Mouse (Mus musculus) liver, adult (tissue): ENCODE results near the gene Pde4b.

ENCODE experiments used
- GATA4 ChIP-seq: IDR thresholded peaks from 2 replicates; pipeline ENCODE4 v1.6.1; 2014; ENCODE audit warnings: mild to moderate bottlenecking, low read length; ENCODE audit not compliant: insufficient replicate concordance

The Pde4b gene

DNA sequence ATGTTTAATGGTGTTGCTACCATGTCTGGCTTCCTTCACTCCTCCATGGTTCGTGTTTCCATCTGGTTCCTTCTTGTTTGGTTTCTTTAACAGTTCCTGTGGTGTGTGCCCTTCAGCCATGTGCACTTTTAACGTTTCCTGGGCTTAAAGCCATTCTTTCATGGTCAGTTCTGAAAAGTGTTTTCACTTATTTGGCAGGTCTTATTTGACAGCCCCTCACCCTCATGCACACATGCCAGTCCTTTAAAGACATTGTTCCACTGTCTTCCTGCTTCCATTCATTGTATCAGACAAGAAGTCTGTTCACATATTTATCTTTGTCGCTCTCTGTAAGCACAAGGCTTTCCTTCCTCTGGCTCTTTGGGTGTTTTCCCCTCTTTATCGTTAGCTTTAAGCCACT lies 530.4 kb downstream of the Pde4b start:
- TF ChIP-seq GATA4, result no peak

DNA sequence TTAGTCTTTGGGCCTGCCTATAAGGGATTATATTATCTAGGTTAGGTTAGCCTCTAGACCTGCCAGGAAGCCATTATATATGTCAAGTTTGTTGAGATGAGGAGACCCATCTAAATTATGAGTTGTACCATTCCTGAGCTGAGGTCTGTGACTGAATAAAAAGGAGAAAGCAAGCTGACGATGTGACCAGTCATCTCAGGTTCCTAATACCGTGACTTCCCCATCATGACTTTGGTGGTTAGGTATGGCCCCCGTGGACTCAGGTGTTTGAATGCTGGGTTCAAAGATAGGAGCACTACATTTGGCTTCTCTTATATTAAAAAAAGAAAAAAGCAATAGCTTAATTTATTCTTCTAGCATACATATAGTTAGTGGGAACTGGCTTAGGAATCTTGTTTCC lies 531.3 kb downstream of the Pde4b start:
- no peak for TF ChIP-seq GATA4

DNA sequence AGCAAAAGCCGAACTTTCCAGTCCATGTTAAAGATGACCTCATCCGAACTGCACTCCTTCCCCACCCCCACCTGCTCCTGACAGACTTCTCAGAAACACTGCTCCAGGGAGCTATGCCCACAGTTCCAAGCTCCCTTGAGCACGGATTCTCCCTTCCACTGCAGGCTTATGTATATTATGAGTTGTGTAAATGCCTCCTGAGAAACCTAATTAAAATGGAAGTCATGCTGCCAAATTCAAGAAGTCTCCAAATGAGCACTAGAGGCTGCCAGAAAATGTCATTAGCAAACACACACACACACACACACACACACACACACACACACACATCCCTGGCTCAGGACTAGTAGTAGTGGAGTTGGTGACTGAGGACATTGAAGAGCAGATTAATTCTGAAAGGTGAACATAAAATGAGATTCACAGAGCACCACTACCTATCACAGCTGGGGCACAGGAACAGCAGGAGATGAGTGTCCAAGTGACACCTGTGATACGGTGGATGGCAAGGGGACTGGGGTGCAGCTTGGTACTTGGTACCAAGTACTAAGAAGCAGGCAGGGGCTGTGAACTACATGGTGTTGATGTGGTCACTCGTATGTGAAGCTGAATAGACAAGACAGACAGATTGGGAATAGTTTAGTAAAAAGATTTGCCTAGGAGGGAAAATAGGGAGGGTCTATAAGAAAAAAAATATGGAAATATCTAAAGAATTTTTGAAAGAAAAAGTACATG lies 533.0 kb downstream of the Pde4b start:
- TF ChIP-seq GATA4, result no peak

GRCm38 (mm10) chr4:102621120-102621519 lies 533.8 kb downstream of the Pde4b start:
- no peak for TF ChIP-seq GATA4

DNA sequence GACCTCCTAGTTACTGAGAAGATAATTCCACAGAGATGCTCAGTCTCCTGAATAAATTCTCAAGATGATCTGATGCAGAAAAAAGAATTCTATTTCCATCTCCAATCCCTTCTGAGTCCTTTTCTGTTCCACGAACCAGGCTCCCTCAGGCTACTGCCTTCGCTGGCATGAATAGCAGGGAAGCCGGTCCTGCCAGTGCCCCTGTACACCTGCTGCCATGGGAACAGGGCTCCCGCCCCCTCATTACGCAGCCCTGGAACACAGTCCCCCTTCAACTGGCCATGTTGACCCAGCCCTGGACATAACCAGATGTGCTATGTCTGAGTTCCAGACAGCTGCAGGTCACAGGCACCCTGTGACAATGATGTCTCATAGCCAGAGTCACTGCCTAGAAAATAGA lies 535.6 kb downstream of the Pde4b start:
- no peak for TF ChIP-seq GATA4

GRCm38 (mm10) chr4:102623789-102624611 lies 536.7 kb downstream of the Pde4b start:
- TF ChIP-seq GATA4, result no peak

DNA sequence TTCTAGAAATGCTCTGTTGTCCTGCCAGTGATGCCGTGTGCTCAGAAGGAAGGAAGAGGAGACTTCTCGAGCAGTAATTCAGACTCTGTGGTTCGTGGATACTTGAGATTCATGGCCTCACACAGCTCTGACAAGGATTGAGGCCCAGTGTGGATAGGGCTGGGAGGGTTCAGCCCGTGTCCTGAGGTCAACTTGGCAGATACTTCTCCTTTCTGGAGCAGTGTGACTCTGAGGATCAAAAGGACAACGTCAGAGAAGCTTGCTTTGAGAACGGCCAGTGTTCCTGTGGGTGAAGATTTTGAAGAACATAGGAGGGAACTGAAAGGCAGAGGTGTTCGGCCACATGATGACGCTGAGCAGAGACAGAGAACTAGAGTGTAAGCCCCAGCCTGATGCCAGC lies 537.6 kb downstream of the Pde4b start:
- no peak for TF ChIP-seq GATA4

DNA sequence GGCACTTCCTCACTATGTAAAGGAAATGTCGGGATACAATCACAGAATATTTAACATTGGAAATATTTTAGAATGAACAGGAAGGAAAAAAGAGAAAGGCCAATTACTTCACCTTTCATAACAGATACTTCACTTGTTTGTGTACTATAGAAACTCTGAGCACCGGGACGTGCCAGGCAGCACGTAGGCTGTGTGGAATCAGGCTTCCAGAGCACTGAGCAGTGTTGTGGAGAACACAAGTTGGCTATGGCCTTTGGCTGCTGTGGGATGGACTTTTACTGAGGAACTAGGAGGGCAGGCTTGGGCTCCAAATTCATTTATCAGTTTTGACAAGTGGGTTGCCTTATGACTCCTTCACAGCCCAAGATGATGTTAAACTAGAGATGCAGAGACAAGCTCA lies 540.5 kb downstream of the Pde4b start:
- TF ChIP-seq GATA4, result no peak

DNA sequence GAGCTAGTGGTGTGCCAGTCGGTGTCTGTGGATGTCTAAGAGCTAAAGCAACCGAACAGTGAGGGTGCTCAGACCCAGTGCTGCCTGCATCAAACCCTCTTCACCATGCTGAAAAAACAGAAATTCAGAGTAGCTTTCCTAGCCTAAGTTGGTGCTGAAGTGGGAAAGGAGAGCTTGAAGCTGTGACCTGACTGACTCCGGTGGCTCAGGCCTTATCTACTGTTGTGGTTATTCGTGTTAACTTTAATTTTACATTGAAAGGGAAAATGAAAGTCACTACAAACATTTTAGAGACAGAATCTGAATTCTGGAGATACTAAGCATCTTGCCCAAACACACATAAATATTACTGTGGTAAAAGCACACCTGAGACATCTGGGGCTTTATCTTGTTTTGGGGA lies 542.3 kb downstream of the Pde4b start:
- no peak for TF ChIP-seq GATA4

GRCm38 (mm10) chr4:102630261-102630660 lies 542.9 kb downstream of the Pde4b start:
- TF ChIP-seq GATA4, result no peak

GRCm38 (mm10) chr4:102631624-102632023 lies 544.3 kb downstream of the Pde4b start:
- no peak for TF ChIP-seq GATA4

- TF ChIP-seq GATA4, result no peak
These were observed 545.9 kb downstream of the Pde4b start for GRCm38 (mm10) chr4:102633241-102633640.

DNA sequence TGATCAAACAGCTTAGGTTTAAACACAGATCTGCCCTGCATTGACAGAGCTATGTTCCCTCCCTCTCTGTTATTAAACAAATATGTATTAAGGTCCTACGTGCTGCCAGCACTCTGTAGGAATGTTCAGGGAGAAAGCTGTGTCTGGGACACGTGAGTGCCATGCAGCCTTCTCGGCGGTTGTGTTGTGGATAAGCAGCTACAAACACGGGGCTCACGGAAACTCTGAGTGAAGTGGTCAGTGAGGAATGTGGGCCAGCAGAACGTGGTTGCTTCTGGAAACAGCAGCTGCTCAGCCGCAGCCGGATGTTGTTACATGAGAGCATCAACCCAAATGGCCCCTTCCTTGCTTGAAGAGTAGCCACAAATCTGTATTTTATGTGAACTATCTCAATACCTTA lies 547.9 kb downstream of the Pde4b start:
- TF ChIP-seq GATA4, result no peak

DNA sequence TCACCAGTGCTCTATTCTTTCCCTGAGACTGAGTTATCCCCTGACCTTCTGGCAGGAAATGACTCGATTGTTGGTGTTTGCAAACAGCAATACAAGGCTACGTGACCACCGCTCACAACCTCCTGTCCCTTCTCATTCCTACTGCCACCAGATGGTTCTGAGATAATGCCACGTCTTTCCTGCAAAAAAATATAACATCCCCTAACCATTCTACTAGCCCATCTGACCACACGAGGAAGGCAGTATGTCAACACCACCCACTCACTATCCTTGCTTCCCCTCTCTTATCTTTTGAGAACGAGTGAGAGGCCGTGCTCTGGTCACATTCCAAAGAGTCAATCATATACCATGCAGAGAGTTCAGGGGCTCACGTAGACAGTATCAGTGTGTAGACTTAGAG lies 548.6 kb downstream of the Pde4b start:
- no peak for TF ChIP-seq GATA4

GRCm38 (mm10) chr4:102637348-102637910 lies 550.1 kb downstream of the Pde4b start:
- no peak for TF ChIP-seq GATA4

DNA sequence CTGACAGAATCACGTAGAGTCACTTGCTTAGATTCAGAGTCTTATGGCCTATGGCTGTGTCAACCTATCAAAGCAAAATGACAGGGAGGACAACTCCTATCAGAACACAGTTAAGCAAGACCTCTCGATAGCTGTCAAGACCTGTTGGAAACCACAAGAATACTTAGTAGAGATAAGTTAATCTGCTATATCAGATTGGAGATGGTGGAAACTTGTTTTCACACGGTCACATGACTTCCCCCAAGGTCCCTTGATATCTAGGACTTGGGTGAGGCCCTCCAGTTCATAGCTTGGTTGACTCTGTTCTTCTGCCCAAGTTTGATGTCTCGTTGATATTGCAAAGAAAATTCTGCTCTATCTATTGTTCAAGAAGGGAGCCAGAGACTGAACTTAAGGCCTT lies 553.6 kb downstream of the Pde4b start:
- no peak for TF ChIP-seq GATA4
